Mouse (Mus musculus): ENCODE results near the gene Clmp. TPM values are rescaled to one million over a fixed set of nuclear protein-coding genes. Genes with fewer than 3 reads are reported as not detected.

The Clmp gene
- total RNA-seq, 1 experiment: 1.7 TPM

DNA sequence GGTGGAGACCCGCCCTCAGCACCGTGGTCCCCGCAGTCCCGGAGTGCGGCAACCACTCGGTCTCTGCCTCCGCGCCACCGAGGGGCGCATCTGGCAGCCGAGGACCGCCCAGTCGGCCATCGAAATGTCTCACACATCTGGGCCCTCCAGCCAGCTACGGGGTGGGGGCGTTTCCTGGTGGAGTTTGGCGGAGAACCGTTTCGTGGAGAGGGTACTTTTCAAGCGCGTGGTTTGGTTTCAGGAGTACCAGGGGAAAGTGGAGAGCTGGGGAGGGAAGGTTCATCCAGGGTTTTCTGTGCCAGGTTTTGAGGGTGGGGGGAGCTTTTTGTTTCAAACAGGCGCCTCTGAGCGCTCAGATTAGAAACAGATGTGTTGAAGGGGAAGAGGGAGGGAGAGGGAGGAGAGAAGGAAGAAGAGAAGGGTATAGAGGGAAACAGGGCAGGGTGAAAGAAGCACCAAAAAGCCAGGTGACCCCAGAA lies 698 bp downstream of the Clmp start:
- in situ Hi-C loops (cut with MboI; ENCODE audit: low sequenced_read_pairs in 2 of 2, unreplicated experiment in 2 of 2): no loop called here
- TF ChIP-seq HCFC1 (IDR thresholded peaks at IDR 0.05; ENCODE audit: borderline replicate concordance, insufficient read depth, low read length) (no peak), ZC3H11A (IDR thresholded peaks at IDR 0.05; ENCODE audit: borderline replicate concordance, low read depth, low read length) (no peak), CHD2 (IDR thresholded peaks at IDR 0.05; ENCODE audit: low read depth, low read length) (no peak), MAFK (IDR thresholded peaks at IDR 0.05; ENCODE audit: insufficient read depth, low read depth, low read length) (no peak), ZNF384 (IDR thresholded peaks at IDR 0.05; ENCODE audit: low read depth, low read length) (no peak)
- H3K4me3 ChIP-seq (ENCODE audit: insufficient read depth in 1 of 2, low read depth in 1 of 2, low read length in 2 of 2, poor library complexity in 1 of 2, severe bottlenecking in 1 of 2): peak overlapping the region; percentile 65 to 71
- H3K9me3 ChIP-seq (ENCODE audit: control insufficient read depth, insufficient read depth, low read depth, low read length): no peaks in the 10 kb centered on the region
- no peaks in the 10 kb centered on the region for H3K36me3 ChIP-seq (ENCODE audit: control insufficient read depth, insufficient read depth, low read length, poor library complexity, severe bottlenecking)
- peak overlapping the region; percentile 1 for H3K9ac ChIP-seq (ENCODE audit: insufficient read depth, low read depth, low read length, poor library complexity, severe bottlenecking)
- H3K4me1 ChIP-seq (ENCODE audit: control insufficient read depth in 2 of 2, insufficient read depth in 2 of 2, low read length in 2 of 2, poor library complexity in 1 of 2): no peaks in the 10 kb centered on the region
- no peak for DNase-seq (ENCODE audit: low read depth, low spot score)
- no peak overlapping the region for H3K27ac ChIP-seq (ENCODE audit: insufficient read depth, low read depth, low read length, poor library complexity, severe bottlenecking)

DNA sequence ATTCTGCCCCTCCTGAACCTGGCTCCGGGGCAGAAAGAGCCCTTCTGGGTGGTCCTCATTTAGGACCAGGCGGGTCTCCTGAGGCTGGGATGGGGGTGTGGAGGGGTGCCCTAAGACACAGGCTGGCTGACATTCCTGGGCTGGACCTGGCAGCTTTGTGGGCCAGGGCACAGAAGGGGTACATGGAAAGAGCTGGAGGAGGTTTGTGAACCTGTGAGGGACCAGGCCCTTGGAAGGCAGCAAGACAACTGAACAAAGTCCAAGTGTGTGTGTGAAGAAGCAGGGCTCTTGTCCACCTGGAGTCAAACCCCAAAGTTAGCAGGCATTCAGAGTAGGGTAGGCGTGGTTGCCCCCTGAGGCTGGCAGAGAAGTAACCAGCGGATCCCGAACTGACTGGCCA lies 1.3 kb downstream of the Clmp start:
- H3K9me3 ChIP-seq (ENCODE audit: control insufficient read depth, insufficient read depth, low read depth, low read length): no peaks in the 10 kb centered on the region
- in situ Hi-C loops (cut with MboI; ENCODE audit: low sequenced_read_pairs in 2 of 2, unreplicated experiment in 2 of 2): no loop called here
- no peak overlapping the region for H3K4me3 ChIP-seq (ENCODE audit: insufficient read depth in 1 of 2, low read depth in 1 of 2, low read length in 2 of 2, poor library complexity in 1 of 2, severe bottlenecking in 1 of 2)
- TF ChIP-seq ZC3H11A (IDR thresholded peaks at IDR 0.05; ENCODE audit: borderline replicate concordance, low read depth, low read length) (no peak), ZNF384 (IDR thresholded peaks at IDR 0.05; ENCODE audit: low read depth, low read length) (no peak), HCFC1 (IDR thresholded peaks at IDR 0.05; ENCODE audit: borderline replicate concordance, insufficient read depth, low read length) (no peak), MAFK (IDR thresholded peaks at IDR 0.05; ENCODE audit: insufficient read depth, low read depth, low read length) (no peak), CHD2 (IDR thresholded peaks at IDR 0.05; ENCODE audit: low read depth, low read length) (no peak)
- no peak overlapping the region for H3K27ac ChIP-seq (ENCODE audit: insufficient read depth, low read depth, low read length, poor library complexity, severe bottlenecking)
- no peaks in the 10 kb centered on the region for H3K4me1 ChIP-seq (ENCODE audit: control insufficient read depth in 2 of 2, insufficient read depth in 2 of 2, low read length in 2 of 2, poor library complexity in 1 of 2)
- no peak for DNase-seq (ENCODE audit: low read depth, low spot score)
- H3K36me3 ChIP-seq (ENCODE audit: control insufficient read depth, insufficient read depth, low read length, poor library complexity, severe bottlenecking): no peaks in the 10 kb centered on the region
- H3K9ac ChIP-seq (ENCODE audit: insufficient read depth, low read depth, low read length, poor library complexity, severe bottlenecking): no peak overlapping the region

DNA sequence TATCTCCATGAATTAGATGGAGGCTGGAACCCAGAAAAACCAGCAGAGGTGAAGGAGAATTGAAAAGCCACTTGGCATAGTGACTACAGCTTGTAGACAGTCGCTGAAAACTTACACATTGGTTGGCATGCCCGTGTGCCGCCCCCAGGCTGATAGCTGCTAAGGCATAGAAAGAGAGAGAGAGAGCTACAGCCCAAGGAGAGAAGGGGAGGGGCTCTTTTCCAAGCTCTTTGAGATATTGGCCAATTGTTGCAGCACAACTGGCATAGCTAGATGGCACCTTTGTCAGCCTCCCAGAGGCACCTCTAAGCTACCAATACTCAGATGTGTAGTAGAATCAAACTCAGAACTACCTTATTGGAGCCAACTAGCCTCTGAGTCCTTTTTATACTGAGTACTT lies 1.8 kb downstream of the Clmp start:
- no peaks in the 10 kb centered on the region for H3K9me3 ChIP-seq (ENCODE audit: control insufficient read depth, insufficient read depth, low read depth, low read length)
- H3K4me3 ChIP-seq (ENCODE audit: insufficient read depth in 1 of 2, low read depth in 1 of 2, low read length in 2 of 2, poor library complexity in 1 of 2, severe bottlenecking in 1 of 2): no peak overlapping the region
- no peak overlapping the region for H3K27ac ChIP-seq (ENCODE audit: insufficient read depth, low read depth, low read length, poor library complexity, severe bottlenecking)
- DNase-seq (ENCODE audit: low read depth, low spot score): no peak
- in situ Hi-C loops (cut with MboI; ENCODE audit: low sequenced_read_pairs in 2 of 2, unreplicated experiment in 2 of 2): no loop called here
- no peak overlapping the region for H3K9ac ChIP-seq (ENCODE audit: insufficient read depth, low read depth, low read length, poor library complexity, severe bottlenecking)
- H3K4me1 ChIP-seq (ENCODE audit: control insufficient read depth in 2 of 2, insufficient read depth in 2 of 2, low read length in 2 of 2, poor library complexity in 1 of 2): no peaks in the 10 kb centered on the region
- TF ChIP-seq ZNF384 (IDR thresholded peaks at IDR 0.05; ENCODE audit: low read depth, low read length): no peak
- TF ChIP-seq CHD2 (IDR thresholded peaks at IDR 0.05; ENCODE audit: low read depth, low read length): no peak
- TF ChIP-seq HCFC1 (IDR thresholded peaks at IDR 0.05; ENCODE audit: borderline replicate concordance, insufficient read depth, low read length): no peak
- no peak for TF ChIP-seq MAFK (IDR thresholded peaks at IDR 0.05; ENCODE audit: insufficient read depth, low read depth, low read length)
- TF ChIP-seq ZC3H11A (IDR thresholded peaks at IDR 0.05; ENCODE audit: borderline replicate concordance, low read depth, low read length): no peak
- H3K36me3 ChIP-seq (ENCODE audit: control insufficient read depth, insufficient read depth, low read length, poor library complexity, severe bottlenecking): no peaks in the 10 kb centered on the region

DNA sequence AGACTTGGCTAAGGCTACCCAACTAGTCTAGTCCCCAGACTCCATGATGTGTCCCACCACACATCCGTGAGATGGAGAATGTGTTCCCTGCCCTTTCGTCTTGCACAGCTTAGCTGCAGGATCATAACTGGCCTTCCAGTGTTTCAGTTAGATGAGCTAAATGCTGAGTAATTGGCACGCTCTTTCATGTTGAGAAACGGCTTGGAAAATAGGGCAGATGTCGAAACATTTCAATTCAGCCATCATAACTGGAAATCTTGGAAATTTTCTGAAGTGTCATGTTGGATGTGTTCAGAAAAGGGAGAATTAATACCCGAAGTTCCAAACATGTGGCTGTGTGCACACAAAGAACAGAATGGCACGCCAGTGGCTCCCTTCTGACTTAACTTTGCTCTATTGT lies 4.7 kb downstream of the Clmp start:
- no peak overlapping the region for H3K4me3 ChIP-seq (ENCODE audit: insufficient read depth in 1 of 2, low read depth in 1 of 2, low read length in 2 of 2, poor library complexity in 1 of 2, severe bottlenecking in 1 of 2)
- no peaks in the 10 kb centered on the region for H3K36me3 ChIP-seq (ENCODE audit: control insufficient read depth, insufficient read depth, low read length, poor library complexity, severe bottlenecking)
- no peaks in the 10 kb centered on the region for H3K9me3 ChIP-seq (ENCODE audit: control insufficient read depth, insufficient read depth, low read depth, low read length)
- H3K27ac ChIP-seq (ENCODE audit: insufficient read depth, low read depth, low read length, poor library complexity, severe bottlenecking): no peak overlapping the region
- DNase-seq (ENCODE audit: low read depth, low spot score): no peak
- in situ Hi-C loops (cut with MboI; ENCODE audit: low sequenced_read_pairs in 2 of 2, unreplicated experiment in 2 of 2): no loop called here
- TF ChIP-seq MAFK (IDR thresholded peaks at IDR 0.05; ENCODE audit: insufficient read depth, low read depth, low read length) (no peak), HCFC1 (IDR thresholded peaks at IDR 0.05; ENCODE audit: borderline replicate concordance, insufficient read depth, low read length) (no peak), ZNF384 (IDR thresholded peaks at IDR 0.05; ENCODE audit: low read depth, low read length) (no peak), ZC3H11A (IDR thresholded peaks at IDR 0.05; ENCODE audit: borderline replicate concordance, low read depth, low read length) (no peak), CHD2 (IDR thresholded peaks at IDR 0.05; ENCODE audit: low read depth, low read length) (no peak)
- H3K4me1 ChIP-seq (ENCODE audit: control insufficient read depth in 2 of 2, insufficient read depth in 2 of 2, low read length in 2 of 2, poor library complexity in 1 of 2): no peaks in the 10 kb centered on the region
- H3K9ac ChIP-seq (ENCODE audit: insufficient read depth, low read depth, low read length, poor library complexity, severe bottlenecking): no peak overlapping the region

DNA sequence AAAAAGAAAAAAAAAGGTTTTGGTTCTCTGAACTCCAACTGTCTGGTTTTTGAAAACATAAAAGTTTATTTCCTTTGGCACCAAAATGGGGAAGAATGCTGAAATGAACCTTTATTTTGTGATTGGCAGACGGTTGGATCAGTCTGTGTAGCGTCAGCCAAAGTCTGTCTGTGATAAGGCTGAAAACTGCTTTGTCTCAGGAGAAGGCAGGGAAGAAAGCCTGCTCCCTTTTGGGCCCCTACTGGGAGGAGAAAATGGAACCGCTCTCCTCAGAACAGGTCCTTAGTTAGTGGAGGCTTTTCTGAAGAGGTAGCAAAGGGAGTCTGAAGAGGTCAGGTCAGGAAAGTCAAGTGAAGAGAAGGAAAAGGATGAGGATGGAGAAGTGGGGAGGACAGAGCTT lies 7.3 kb downstream of the Clmp start:
- Histone ChIP-seq H3K36me3 (ENCODE audit: control insufficient read depth, insufficient read depth, low read length, poor library complexity, severe bottlenecking) (no peaks in the 10 kb centered on the region), H3K9ac (ENCODE audit: insufficient read depth, low read depth, low read length, poor library complexity, severe bottlenecking) (no peak overlapping the region), H3K9me3 (ENCODE audit: control insufficient read depth, insufficient read depth, low read depth, low read length) (no peaks in the 10 kb centered on the region), H3K27ac (ENCODE audit: insufficient read depth, low read depth, low read length, poor library complexity, severe bottlenecking) (no peak overlapping the region), H3K4me3 (ENCODE audit: insufficient read depth in 1 of 2, low read depth in 1 of 2, low read length in 2 of 2, poor library complexity in 1 of 2, severe bottlenecking in 1 of 2) (no peak overlapping the region), H3K4me1 (ENCODE audit: control insufficient read depth in 2 of 2, insufficient read depth in 2 of 2, low read length in 2 of 2, poor library complexity in 1 of 2) (no peaks in the 10 kb centered on the region)
- in situ Hi-C loops (cut with MboI; ENCODE audit: low sequenced_read_pairs in 2 of 2, unreplicated experiment in 2 of 2): no loop called here
- DNase-seq (ENCODE audit: low read depth, low spot score): no peak
- TF ChIP-seq ZNF384 (IDR thresholded peaks at IDR 0.05; ENCODE audit: low read depth, low read length) (no peak), HCFC1 (IDR thresholded peaks at IDR 0.05; ENCODE audit: borderline replicate concordance, insufficient read depth, low read length) (no peak), CHD2 (IDR thresholded peaks at IDR 0.05; ENCODE audit: low read depth, low read length) (no peak), ZC3H11A (IDR thresholded peaks at IDR 0.05; ENCODE audit: borderline replicate concordance, low read depth, low read length) (no peak), MAFK (IDR thresholded peaks at IDR 0.05; ENCODE audit: insufficient read depth, low read depth, low read length) (no peak)
